Mouse (Mus musculus): Measurements from ENCODE around the gene Selenon.

- TF ChIP-seq CTCF (IDR thresholded peaks at IDR 0.05; ENCODE audit: low read depth, low read length) (no peak), POLR2A (IDR thresholded peaks at IDR 0.05; ENCODE audit: borderline replicate concordance, low read depth, low read length) (no peak)
These were observed 41.0 kb downstream of the Selenon start, which contains the start of gene Aunip for GRCm38 (mm10) chr4:134510845-134511411.
